Mouse (Mus musculus): ENCODE results near the gene Camk2b. TPM values are rescaled to one million over a fixed set of nuclear protein-coding genes. Genes with fewer than 3 reads are reported as not detected.
A peak's percentile ranks its signal among the peaks of the same experiment; 100 is the strongest.

The Camk2b gene
- polyA plus RNA-seq, 1 experiment from 2014 or later = 1.4 TPM

DNA sequence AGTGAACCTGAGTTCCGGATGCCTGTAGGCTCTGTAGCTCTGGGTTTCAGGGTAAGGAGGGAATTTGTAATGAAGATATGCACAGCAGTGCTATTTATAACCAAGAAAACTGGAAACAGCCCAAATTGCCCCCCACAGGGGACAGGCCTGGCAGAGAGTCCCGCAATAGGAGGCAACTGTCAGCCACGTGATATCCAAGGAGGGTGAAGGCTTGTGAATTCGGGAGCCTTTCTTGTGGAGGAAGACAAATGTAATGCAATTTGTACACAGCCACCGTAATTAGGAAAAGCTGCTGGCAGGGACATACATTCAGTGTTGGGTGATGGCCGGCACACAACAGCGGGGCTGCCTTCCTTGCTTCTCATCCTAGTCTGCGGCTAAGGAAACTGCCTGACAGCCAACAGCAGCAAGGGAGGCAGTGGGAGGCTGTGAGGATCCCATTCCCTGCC lies 9.5 kb upstream of the Camk2b start:
- no peak overlapping the region for H3K27ac ChIP-seq (ENCODE audit: low read length)
- no peaks in the 10 kb centered on the region for H3K27me3 ChIP-seq (ENCODE audit: control insufficient read depth, insufficient read depth, low read depth, low read length)
- 54% methylated on average over 8 of the region's 8 CpGs for WGBS (ENCODE audit: insufficient replicate concordance)
- H3K9me3 ChIP-seq (replicated peaks; ENCODE audit: control insufficient read depth, low read length) = no peaks in the 10 kb centered on the region
- no peak overlapping the region for H3K4me3 ChIP-seq (ENCODE audit: low read depth, low read length)
- H3K9ac ChIP-seq (ENCODE audit: low read depth, low read length) = no peak overlapping the region
- H3K4me2 ChIP-seq (ENCODE audit: low read depth, low read length) = no peak overlapping the region
- H3K4me1 ChIP-seq (ENCODE audit: control insufficient read depth, low read depth, low read length) = no peaks in the 10 kb centered on the region
- ATAC-seq (ENCODE audit: low read depth) = no peak
- H3K36me3 ChIP-seq (ENCODE audit: control insufficient read depth, insufficient read depth) = no peaks in the 10 kb centered on the region

DNA sequence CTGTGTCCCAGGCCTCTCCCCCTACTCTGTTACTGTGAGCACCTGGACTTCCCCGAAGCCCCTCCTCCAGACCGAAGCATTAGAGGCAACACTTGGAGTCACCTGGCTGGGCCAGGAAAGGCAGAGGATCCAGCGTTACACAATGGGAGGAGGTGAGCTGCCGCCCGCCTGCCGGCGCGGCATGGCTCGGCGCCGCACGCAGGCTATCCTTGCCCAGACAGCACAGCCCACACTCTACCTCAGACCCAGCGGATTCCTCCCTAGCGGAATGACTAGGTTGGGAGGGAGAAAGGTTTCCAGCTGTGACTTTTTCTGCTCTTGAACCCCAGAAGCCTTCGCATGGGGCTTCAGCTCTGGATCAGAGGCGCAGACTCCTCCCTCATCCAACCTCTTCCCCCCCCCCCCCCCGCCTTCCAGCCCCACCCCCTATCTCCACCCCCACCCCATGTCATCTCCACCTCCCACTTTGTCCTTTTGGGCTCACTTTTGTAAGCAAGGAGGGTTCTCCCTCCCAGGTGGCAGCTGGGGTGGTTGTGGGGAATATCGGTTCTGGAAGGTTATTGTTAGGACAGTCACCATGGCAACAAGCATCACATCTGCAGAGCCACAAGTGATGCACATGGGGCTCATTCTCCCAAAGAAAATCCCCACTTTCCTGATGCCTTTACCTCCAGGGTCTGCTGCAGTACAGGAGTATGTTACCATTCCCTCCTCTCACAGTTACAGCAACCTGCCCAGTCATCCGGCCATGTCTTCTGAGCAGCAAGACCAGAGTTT lies 2.2 kb upstream of the Camk2b start:
- peaks cover 57% of the 10 kb centered on the region for H3K27me3 ChIP-seq (ENCODE audit: control insufficient read depth, insufficient read depth, low read depth, low read length)

DNA sequence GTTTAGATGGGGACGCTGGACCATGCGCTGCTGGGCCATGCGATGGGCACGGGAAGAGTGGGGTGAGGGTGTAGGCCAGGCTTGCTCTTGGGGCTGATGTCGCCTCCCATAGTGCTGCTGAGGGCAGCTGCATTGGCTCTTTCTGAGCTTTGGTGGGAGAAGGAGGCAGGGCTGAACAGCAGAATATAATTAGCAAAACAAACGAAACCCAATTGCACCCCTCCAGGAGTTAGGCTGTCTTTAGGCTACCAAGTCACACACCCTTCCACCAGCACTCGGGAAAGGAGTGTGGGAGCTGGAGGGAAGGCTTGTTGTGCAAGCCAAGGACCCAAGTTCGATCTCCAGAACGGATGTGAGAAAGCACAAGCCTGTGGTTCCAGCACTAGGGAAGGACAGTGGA lies 998 bp upstream of the Camk2b start:
- H3K9me3 ChIP-seq (replicated peaks; ENCODE audit: control insufficient read depth, low read length) = no peaks in the 10 kb centered on the region
- H3K27me3 ChIP-seq (ENCODE audit: control insufficient read depth, insufficient read depth, low read depth, low read length) = peaks cover 64% of the 10 kb centered on the region
- 32% methylated on average over 9 of the region's 9 CpGs for WGBS (ENCODE audit: insufficient replicate concordance)
- no peak overlapping the region for H3K27ac ChIP-seq (ENCODE audit: low read length)
- no peak for ATAC-seq (ENCODE audit: low read depth)
- no peaks in the 10 kb centered on the region for H3K36me3 ChIP-seq (ENCODE audit: control insufficient read depth, insufficient read depth)
- H3K4me2 ChIP-seq (ENCODE audit: low read depth, low read length) = no peak overlapping the region
- H3K4me1 ChIP-seq (ENCODE audit: control insufficient read depth, low read depth, low read length) = no peaks in the 10 kb centered on the region
- no peak overlapping the region for H3K9ac ChIP-seq (ENCODE audit: low read depth, low read length)
- H3K4me3 ChIP-seq (ENCODE audit: low read depth, low read length) = no peak overlapping the region

More for the DNA sequence above, 2.2 kb upstream of the Camk2b start:
- Histone ChIP-seq H3K27ac (ENCODE audit: low read length) (no peak overlapping the region), H3K9ac (ENCODE audit: low read depth, low read length) (no peak overlapping the region), H3K4me2 (ENCODE audit: low read depth, low read length) (no peak overlapping the region), H3K36me3 (ENCODE audit: control insufficient read depth, insufficient read depth) (no peaks in the 10 kb centered on the region), H3K4me1 (ENCODE audit: control insufficient read depth, low read depth, low read length) (no peaks in the 10 kb centered on the region), H3K9me3 (replicated peaks; ENCODE audit: control insufficient read depth, low read length) (no peaks in the 10 kb centered on the region), H3K4me3 (ENCODE audit: low read depth, low read length) (no peak overlapping the region)
- no peak for ATAC-seq (ENCODE audit: low read depth)
- WGBS (ENCODE audit: insufficient replicate concordance) = 15% methylated on average over 18 of the region's 19 CpGs

DNA sequence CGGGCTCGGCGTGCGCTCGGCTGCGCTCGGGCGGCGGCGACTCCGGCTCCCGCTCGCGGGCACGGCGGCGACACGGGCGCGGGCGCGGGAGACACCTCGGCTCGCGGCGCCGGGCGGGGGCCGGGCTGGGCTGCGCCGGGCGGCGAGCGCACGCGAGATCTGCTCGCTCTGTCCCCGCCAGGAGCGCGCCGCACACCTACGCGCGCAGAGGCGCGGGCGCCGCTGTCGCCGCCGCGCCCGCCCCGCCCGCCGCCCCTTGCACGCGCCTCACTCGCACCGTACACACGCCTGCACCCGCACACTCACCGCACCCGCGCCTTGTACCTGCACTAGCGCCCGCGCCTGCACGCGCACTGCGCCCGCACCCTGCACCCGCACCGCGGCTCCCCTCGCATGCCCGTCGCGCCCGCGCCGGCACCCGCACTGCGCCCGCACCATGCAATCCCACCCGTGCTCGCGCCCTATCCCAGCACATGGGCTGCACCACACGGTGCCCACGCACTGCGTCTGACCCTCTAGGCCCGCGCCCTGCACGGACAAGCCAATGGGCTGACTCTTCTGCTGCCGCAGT lies 526 bp downstream of the Camk2b start:
- ATAC-seq (ENCODE audit: low read depth) = 0 out of 2 replicates have a peak, but pooled peaks have one; percentile 27
- H3K9ac ChIP-seq (ENCODE audit: low read depth, low read length) = no peak overlapping the region

DNA sequence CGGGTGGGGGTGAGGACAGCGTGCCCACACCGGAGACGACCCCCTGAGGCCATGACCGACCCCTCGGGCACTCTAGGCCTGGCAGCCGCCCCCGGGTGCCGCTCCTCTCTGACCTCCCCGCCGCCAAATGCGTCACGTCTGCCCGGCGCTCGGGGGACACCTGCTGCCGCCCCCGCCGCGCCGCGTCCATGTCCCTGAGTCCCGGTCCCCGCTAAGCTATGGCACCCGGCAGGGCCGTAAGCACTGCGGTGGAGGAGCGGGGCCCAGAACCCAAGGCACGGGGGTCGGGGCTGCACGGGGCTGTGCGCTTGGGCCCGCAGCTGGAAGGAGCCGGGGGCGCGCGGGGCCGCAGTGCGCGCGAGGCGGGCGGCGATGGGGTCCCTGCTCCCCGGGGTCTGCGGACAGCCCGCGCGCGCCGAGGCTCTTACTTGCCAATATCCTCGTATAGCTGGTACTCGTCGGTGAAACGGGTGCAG lies 1.1 kb downstream of the Camk2b start:
- no peak overlapping the region for H3K9ac ChIP-seq (ENCODE audit: low read depth, low read length)
- no peaks in the 10 kb centered on the region for H3K4me1 ChIP-seq (ENCODE audit: control insufficient read depth, low read depth, low read length)
- H3K4me2 ChIP-seq (ENCODE audit: low read depth, low read length) = peak overlapping the region; percentile 64
- peaks cover 64% of the 10 kb centered on the region for H3K27me3 ChIP-seq (ENCODE audit: control insufficient read depth, insufficient read depth, low read depth, low read length)
- no peak overlapping the region for H3K27ac ChIP-seq (ENCODE audit: low read length)
- ATAC-seq (ENCODE audit: low read depth) = no peak
- no peaks in the 10 kb centered on the region for H3K9me3 ChIP-seq (replicated peaks; ENCODE audit: control insufficient read depth, low read length)
- WGBS (ENCODE audit: insufficient replicate concordance) = 1% methylated on average over 50 of the region's 55 CpGs
- no peaks in the 10 kb centered on the region for H3K36me3 ChIP-seq (ENCODE audit: control insufficient read depth, insufficient read depth)
- H3K4me3 ChIP-seq (ENCODE audit: low read depth, low read length) = peak overlapping the region; percentile 50

More for the DNA sequence above, 526 bp downstream of the Camk2b start:
- no peaks in the 10 kb centered on the region for H3K36me3 ChIP-seq (ENCODE audit: control insufficient read depth, insufficient read depth)
- H3K4me2 ChIP-seq (ENCODE audit: low read depth, low read length) = peak overlapping the region; percentile 64
- WGBS (ENCODE audit: insufficient replicate concordance) = under 1% methylated on average over 58 of the region's 95 CpGs
- H3K4me1 ChIP-seq (ENCODE audit: control insufficient read depth, low read depth, low read length) = no peaks in the 10 kb centered on the region
- no peak overlapping the region for H3K27ac ChIP-seq (ENCODE audit: low read length)
- H3K4me3 ChIP-seq (ENCODE audit: low read depth, low read length) = peak overlapping the region; percentile 50
- H3K27me3 ChIP-seq (ENCODE audit: control insufficient read depth, insufficient read depth, low read depth, low read length) = peaks cover 64% of the 10 kb centered on the region
- no peaks in the 10 kb centered on the region for H3K9me3 ChIP-seq (replicated peaks; ENCODE audit: control insufficient read depth, low read length)

DNA sequence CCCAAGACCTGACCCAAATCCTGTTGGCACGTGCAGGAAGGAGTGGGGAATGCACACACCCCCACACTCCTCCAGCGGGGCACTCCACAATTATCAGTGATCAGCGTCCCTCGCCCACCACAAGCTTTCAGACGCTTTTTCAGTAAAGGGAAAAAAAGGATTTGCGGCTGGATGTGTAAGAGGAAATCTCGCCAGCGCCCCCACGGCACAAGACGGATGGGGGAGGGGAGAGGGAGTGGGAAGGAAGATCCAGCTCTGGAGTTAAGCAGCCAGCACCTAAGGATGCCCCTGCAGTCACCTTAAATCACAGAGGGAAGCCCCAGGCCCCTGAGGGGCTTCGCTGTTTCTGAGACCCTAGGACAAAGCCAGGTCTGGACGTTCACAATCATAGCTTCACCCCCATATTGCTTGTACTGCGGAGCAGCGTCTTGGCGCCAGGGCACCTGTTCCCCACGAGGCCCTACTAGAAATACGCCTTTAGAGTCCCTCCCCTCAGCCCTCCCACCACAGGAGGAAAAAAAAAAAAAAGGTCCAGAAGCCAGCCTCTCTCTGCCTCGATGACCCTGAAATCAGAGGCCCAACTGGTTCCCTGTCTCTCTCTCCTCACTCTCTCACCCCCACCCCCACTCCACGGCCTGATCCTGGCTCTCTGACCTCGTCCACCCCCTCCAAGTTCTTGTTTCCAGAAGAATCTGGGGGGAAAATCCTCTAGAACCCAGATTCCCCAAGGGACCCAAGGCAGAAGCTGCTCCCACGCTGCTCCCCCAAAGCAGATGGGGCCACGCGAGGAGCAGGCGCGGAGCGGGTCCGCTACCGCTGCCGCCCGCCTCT lies 1.7 kb downstream of the Camk2b start:
- 7% methylated on average over 30 of the region's 30 CpGs for WGBS (ENCODE audit: insufficient replicate concordance)
- H3K9me3 ChIP-seq (replicated peaks; ENCODE audit: control insufficient read depth, low read length) = no peaks in the 10 kb centered on the region
- H3K36me3 ChIP-seq (ENCODE audit: control insufficient read depth, insufficient read depth) = no peaks in the 10 kb centered on the region
- H3K4me1 ChIP-seq (ENCODE audit: control insufficient read depth, low read depth, low read length) = no peaks in the 10 kb centered on the region
- peak overlapping the region; percentile 50 for H3K4me3 ChIP-seq (ENCODE audit: low read depth, low read length)
- ATAC-seq (ENCODE audit: low read depth) = no peak
- no peak overlapping the region for H3K27ac ChIP-seq (ENCODE audit: low read length)
- no peak overlapping the region for H3K9ac ChIP-seq (ENCODE audit: low read depth, low read length)
- peaks cover 64% of the 10 kb centered on the region for H3K27me3 ChIP-seq (ENCODE audit: control insufficient read depth, insufficient read depth, low read depth, low read length)
- peak overlapping the region; percentile 64 for H3K4me2 ChIP-seq (ENCODE audit: low read depth, low read length)

DNA sequence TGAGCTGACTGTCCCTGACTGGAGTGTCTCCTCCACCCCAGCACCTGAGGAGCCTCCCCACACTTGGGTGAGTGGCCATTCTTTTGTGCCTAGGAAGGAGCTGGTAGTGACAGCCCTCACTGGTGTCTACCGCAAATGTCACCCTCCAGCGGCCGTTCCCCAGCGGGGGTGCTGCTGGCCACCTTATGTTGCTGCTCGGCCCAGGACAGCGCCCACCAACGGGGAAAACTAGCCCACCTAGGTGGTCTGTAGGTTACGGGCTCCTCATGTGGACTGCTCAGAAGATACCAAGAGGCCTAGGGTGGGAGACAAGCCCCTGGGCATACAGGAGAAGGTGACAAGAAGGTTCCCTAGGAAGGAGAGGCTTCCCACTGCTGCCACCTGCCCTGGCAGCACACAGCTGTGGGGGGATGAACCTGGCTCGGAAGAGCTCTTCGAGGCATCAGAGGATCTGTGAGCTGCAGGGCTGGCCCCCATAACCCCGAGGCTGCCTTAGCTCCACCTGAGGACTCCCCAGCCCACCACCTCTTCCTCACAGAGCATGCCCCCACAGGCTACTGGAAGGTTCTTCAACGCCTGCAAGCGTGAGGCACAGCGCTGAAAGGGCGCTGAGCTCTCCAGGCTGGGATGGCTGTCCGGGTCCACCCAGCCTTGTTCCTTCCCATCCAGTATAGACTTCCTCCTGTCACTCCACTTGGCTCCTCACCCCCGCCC lies 2.5 kb downstream of the Camk2b start:
- no peak overlapping the region for H3K4me2 ChIP-seq (ENCODE audit: low read depth, low read length)
- no peak for ATAC-seq (ENCODE audit: low read depth)

DNA sequence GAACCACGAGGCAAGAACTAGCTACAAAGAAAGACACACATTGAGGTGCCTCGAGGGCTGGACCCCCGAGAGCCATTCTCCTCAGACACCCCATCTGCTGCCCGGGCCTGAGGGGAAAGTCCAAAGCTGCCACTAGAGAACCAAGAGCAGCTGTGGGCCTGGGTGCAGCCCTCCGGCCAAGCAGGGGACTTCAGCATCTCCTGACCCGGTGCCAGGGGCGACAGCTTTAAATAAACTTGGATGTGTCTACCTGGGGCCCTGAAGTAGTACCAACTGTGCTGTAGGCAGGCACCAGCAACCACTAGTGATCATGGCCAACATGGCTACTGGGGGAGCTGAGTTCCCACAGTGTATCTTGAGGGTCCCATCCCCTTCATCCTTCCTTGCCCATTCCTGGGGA lies 3.1 kb downstream of the Camk2b start:
- 70% methylated on average over 7 of the region's 7 CpGs for WGBS (ENCODE audit: insufficient replicate concordance)
- H3K4me2 ChIP-seq (ENCODE audit: low read depth, low read length) = no peak overlapping the region

More for the DNA sequence above, 2.5 kb downstream of the Camk2b start:
- Histone ChIP-seq H3K27ac (ENCODE audit: low read length) (no peak overlapping the region), H3K4me3 (ENCODE audit: low read depth, low read length) (no peak overlapping the region), H3K4me1 (ENCODE audit: control insufficient read depth, low read depth, low read length) (no peaks in the 10 kb centered on the region), H3K9ac (ENCODE audit: low read depth, low read length) (no peak overlapping the region), H3K27me3 (ENCODE audit: control insufficient read depth, insufficient read depth, low read depth, low read length) (peaks cover 60% of the 10 kb centered on the region), H3K36me3 (ENCODE audit: control insufficient read depth, insufficient read depth) (no peaks in the 10 kb centered on the region), H3K9me3 (replicated peaks; ENCODE audit: control insufficient read depth, low read length) (no peaks in the 10 kb centered on the region)
- 36% methylated on average over 17 of the region's 17 CpGs for WGBS (ENCODE audit: insufficient replicate concordance)

More for the DNA sequence above, 3.1 kb downstream of the Camk2b start:
- no peak overlapping the region for H3K4me3 ChIP-seq (ENCODE audit: low read depth, low read length)
- no peaks in the 10 kb centered on the region for H3K4me1 ChIP-seq (ENCODE audit: control insufficient read depth, low read depth, low read length)
- H3K36me3 ChIP-seq (ENCODE audit: control insufficient read depth, insufficient read depth) = no peaks in the 10 kb centered on the region
- no peak overlapping the region for H3K27ac ChIP-seq (ENCODE audit: low read length)
- H3K9me3 ChIP-seq (replicated peaks; ENCODE audit: control insufficient read depth, low read length) = no peaks in the 10 kb centered on the region
- no peak for ATAC-seq (ENCODE audit: low read depth)
- H3K27me3 ChIP-seq (ENCODE audit: control insufficient read depth, insufficient read depth, low read depth, low read length) = peaks cover 54% of the 10 kb centered on the region
- no peak overlapping the region for H3K9ac ChIP-seq (ENCODE audit: low read depth, low read length)

Data from liver, embryonic 16.5 days (tissue).